Mouse (Mus musculus) cerebellum, postnatal 36 days (tissue): Measurements from ENCODE around the gene Ppp3r2.
A peak's percentile ranks its signal among the peaks of the same experiment; 100 is the strongest.

Source experiments
- DNase-seq, 2 experiments: peaks; one replicate each; pipeline ENCODE4 v3.0.0; 2021 to 2022; ENCODE audit warnings: mixed read lengths in 2 of 2

The Ppp3r2 gene

DNA sequence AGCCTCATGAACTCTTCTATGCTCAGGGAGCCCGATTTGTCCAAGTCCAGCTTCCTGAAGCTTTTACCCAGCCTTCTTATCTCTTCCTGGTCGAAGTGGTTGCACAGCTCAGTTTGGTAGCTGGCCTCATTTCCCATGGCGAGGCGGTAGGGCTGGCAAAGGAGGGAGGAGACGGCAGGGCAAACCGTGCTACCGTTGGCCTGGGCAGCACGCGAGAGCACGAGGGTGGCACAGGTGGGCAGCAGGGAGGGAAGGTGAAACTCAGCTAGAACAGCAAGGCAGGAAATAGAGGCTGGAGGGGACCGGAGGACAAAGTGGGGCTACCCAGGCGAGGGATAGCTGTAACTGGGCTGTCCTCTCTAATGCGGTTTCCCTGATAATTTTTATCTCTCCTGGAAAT is at the start of gene Ppp3r2:
TSS of gene Ppp3r2 (minus strand) at position 213 of the 400 bp plus-strand sequence.
- no peak for DNase-seq

DNA sequence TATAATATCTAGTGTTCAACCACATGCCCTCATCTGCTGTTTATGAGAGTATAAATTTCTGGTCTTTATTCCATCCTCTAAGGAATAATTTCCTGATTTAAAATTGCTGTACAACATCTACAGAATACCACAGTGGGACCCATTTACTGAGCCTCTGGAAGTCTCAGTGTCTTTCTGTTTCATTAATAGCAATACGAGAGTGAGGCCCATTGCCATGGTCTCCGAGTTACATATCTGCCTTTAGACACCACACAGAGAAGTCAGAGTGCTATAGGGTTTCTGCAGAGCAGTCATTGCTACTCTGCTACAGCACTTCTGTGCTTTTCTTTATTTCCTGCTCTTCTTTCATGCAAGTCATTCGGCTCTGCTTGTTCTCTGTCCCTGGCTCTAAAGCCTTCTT is 47.5 kb upstream of the Ppp3r2 start:
- no peak for DNase-seq

DNA sequence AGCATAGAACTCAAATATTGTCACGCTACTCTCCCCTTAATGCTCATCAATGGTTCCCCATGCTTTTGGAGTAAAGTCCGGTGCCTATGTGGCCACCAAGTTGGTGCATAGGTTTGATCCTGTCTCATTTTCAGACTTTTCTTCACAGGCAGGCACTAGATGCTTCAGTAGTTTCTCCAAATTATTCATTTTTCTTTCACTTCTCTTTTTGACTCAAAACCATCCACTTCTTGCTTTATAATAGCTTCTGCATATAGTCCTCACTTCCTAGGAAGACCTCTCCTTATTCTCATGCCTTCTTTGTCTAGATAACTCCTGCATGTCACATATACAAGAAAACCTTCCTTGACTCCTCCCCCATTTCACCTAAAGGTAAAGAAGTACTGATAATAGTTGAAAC is 42.1 kb upstream of the Ppp3r2 start:
- DNase-seq: no peak

DNA sequence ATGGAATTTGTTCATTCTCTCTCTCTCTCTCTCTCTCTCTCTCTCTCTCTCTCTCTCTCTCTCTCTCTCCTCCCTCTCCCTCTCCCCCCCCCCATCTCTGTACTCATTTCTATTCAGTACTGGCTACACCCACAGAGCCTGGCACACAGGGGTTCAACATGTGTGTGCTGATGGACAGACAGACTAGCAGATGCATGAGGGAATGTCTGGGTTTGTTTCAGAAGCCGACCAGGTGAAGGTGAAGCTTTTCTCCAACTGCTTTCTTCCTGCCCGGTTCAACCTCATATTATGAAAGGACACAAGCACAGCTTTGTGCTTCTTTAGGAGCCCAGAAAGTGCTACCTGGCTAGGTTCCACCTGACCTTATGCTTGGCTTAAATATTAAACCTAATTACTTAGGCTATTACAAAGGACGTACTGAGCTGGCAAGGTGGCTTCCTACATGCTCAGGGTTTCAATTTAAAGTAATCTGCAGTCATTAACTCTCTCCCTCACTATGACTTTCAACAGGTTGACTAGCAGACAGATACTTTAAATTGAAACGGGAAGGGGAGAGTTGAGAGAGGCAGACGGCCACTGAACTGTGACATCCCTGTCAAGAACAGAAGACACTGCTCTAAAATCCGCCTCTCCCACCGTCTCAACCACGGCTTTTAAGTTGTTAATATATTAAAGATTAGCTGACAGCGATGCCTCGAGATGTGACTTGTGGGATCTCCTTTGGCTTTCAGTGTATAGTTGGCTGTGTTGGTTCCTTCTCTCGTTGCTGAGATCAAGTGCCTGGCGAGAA is 9.8 kb upstream of the Ppp3r2 start:
- no peak for DNase-seq

DNA sequence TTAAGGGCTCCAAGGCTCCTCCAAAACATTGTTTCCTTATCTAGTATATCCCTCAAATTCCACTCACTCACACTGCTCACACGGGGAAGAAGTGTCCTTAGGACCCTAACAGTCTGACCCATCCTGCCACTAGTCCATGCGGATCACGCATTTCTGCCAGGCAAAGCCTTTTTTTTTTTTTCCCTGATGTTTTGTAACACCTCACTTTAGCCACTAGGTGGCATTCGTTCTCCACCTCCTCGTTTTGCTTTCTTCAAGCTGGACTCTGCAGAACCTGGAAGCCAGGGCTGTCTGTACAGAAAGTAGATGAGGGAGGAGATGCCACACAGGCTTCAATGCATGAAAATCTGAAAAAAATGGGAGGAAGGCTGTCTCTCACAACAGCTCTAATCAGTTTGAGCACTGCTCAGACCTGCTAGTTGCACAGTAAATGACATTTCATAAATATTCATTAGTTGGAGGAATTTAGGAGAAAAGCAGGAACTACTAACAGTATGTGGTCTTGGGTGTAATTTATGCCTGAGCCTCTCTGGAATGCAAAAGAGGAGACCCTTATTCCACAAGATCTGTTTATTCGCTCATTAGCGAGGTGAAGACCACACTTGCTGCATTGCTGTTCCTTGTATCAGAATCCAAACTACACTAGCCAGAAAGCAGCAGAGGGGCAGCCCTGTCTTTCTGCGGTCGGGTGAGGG is 6.9 kb upstream of the Ppp3r2 start:
- DNase-seq: peak; percentile 28 to 47

DNA sequence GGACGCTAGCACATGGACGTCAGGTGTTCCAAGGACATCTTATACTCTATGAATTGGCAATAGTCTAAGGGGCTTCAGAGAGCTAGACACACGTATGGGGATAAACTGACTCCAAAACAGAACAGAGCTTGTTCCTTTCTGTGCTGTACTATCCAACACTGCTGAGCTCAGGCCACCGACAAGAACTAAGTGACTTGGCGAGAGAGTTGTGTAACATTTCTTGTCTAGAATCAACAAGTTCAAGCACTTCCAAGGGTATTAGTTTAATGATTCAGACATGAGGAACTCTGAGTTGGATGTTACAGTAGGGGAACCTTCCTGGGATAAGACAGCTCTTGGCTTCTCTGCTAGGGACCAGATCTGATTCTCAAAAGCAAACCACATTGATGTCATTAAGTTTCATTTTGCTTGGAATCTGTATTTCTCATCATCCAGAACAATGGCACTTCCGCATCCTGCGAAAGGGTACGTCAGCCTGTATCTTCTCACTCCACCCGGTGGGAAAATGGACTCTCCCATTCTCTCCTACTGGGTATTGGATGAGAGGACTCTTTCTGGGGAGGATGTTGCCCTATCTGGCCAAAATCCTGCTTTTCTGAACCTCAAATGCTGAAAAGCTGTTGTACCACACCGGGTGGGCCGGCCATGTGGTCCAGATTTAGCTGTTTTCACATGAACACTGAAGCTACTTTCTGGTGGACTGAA is 1.5 kb downstream of the Ppp3r2 start:
- DNase-seq: no peak

DNA sequence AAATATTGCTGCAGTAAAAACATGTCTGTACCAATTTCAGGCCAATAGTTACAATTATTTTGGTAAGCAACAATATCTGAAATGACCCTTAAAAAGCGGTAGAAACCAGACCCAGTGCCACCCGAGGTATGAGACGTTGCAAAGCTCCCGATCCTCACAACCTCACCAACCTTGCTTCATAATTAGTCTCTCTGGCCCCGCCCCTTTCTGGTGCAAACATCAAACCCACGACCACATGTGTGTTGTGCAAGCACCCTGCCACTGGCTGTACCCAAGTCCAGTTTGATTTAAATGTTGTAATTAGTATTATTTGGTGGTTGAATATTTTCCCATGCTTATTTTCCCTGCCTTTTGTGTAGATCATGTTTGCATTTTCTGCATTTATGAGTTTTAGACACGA is 5.0 kb downstream of the Ppp3r2 start:
- DNase-seq: no peak

DNA sequence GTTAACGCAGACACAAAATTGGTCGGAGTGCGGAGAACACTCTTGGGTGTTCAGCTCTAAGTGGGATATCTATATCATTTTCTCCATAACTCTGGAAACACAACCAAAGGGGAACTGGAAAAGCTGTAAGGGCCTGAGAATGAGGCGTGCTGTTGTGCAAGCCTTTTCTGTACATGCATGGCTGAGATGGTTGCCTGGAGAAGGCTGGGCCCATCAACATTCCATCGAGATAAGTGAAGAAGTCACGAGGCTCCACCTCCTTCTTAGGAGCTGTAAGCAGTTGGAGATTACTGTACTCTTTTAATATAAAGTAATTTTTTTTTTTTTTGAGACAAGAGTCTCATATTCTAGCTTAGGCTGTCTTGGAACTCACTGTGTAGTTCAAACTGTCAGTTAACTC is 5.8 kb downstream of the Ppp3r2 start:
- DNase-seq: no peak

DNA sequence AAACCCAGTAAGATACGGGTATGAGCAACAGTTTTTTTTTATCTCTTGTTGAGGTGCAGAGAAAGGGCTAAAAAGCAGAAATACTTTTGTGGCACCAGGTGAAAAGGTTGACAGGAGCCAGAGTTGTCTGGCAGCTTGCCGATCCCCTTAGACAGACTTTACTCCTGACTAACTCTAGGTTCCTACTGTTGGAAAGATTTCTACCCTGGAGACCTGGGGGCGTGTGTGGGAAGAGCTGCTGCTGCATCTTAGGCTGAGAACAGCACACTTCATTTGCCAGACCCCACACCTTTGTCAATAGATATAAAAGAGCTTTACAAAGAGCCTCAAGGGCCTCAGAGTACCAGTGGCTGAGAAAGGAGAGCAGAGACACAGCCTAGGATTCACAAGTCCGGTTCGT is 17.0 kb downstream of the Ppp3r2 start:
- no peak for DNase-seq

DNA sequence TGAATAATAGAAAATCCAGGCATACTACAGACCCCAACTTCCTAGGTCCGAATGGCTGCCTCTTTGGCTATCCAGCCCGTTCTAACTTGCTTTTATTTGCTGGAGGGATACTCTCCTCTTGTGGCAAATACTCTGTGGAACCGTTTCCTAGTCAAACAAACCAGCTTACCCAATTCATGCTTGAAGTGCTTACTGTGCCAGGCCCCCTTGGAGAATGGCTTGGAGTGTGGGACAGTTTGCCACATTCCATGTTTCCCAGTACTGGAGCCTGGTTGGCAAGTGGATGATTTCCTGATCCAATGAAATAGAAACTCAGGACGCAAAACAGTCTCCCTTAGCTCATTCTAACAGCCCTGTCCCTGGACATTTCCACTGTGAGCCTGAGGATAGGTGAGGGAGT is 19.6 kb downstream of the Ppp3r2 start:
- DNase-seq: no peak

DNA sequence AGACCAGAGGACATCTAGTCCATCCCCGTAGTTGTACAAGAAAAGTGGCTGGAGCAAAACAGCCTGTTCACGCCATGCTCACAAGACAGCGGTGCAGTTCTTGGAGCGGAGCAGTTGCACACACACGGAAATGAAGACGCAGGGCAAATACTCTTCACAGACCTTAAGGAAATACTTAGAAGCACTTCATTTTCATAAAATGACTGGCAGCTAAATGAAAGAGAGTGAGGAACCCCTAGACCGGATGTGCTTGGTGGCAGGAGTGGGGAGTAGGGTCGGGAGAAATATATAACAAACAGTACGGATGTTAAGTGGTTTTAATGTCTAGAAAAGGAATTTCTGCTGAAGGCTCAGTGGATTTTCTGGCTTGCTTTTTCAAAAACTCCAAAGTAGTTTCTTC is 20.2 kb downstream of the Ppp3r2 start:
- DNase-seq: no peak

DNA sequence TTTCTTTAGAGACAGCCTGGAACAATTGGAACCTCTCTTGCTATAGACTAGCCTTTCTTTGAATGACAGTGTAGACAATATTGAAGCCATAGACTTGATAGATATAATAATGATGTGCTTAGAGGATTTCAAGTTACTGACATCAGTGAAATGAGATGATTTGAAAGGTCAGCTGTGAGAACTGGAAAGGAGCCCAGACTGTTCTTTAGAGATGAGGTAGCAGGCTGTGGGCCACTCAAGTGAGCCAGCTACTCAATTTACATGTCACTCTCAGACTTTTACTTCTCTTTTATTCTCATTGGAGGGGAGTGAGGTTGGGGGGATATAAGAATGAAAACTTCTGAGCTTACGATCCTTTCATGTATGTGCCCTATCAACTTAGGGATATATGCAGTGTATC is 22.4 kb downstream of the Ppp3r2 start:
- no peak for DNase-seq

DNA sequence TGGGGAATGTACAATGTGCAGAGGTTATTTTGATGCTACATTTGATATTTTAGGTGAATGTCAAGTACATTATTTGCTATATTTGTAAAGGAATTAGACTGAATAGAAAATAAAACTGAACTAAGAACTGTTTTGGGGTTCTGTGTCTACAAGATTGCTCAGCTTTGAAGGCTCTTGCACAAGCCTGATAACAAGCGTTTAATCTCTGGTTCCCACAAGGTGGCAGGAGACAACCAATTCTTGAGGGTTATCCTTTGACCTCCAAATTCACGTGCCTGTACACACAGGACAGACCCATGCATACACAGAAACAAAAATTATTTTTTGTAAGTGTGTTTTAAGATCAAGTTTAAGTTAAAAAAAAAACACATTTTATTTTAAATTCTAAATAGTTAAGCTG is 41.9 kb downstream of the Ppp3r2 start:
- DNase-seq: no peak

DNA sequence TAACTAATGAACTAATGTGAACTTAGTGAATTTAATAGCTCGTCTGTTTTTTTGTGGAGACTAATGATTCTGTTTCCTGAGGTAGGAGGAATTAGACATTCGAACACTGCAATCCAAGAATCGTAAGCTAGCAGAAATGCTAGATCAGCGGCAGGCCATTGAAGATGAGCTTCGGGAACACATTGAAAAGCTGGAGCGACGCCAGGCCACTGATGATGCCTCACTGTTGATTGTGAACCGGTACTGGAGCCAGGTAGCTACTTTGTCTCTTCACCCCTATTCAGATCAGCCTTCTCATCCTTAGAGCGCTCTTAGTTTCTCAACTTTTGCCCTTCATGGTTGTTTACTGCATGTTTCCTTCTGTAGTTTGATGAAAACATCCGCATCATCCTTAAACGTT is 44.0 kb downstream of the Ppp3r2 start:
- peak in 1 of 2 experiments; percentile 30 for DNase-seq

DNA sequence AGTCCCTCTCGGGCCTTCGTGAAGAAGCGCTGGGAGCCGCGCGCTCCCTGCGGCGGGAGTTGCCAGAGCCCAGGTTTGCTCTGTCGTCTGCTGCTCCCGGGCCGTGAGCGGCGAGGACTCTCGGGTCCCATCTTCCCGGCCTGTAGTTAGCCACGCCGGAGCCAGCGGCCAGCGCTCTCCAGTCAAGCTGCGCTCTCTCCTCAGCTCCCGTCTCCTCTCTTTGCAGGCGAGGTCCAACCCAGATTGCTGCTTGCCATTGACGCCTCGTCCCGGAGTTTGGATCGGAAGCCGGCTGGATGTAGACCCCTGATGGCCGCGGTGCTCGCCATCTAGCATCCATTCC is 49.7 kb downstream of the Ppp3r2 start:
- DNase-seq: no peak

DNA sequence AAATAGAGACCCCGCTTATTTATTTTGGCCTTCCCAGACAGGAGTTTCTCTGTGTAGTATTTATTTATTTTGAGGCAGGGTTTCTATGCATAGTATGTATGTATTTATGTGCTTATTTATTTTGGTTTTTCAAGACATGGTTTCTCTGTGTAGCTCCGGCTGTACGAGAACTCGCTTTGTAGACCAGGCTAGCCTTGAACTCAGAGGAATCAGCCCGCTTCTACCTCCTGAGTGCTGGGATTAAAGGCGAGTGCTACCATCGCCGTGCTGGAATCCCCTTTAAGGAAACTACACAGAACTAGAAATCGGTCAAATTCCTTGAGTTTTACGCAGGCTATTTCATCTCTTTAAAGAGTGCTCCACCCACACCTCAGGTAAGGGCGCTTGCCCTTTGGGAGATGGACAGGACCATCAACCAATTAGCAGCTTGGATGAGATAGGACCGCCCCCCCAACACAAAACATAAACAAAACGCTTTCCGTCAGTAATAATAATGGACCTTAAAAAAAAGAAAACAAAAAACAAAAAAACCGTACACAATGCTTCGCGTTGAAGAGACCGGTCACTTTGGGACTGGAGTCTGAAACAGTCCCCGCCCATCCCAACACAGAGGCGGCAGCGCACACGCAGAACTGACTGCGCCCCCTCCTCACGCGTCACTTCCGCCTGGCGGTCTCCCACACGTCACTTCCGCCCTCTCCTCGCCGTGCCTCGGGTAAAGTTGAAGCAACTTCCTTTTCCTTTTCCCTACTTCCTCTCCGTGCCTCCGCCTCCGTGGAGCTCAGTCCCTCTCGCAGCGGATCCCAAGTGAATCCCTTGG is 50.3 kb downstream of the Ppp3r2 start, which contains the start of gene Rnf20:
TSS of gene Rnf20 (plus strand) at position 688 of the 820 bp plus-strand sequence.
- DNase-seq: peak; percentile 95

DNA sequence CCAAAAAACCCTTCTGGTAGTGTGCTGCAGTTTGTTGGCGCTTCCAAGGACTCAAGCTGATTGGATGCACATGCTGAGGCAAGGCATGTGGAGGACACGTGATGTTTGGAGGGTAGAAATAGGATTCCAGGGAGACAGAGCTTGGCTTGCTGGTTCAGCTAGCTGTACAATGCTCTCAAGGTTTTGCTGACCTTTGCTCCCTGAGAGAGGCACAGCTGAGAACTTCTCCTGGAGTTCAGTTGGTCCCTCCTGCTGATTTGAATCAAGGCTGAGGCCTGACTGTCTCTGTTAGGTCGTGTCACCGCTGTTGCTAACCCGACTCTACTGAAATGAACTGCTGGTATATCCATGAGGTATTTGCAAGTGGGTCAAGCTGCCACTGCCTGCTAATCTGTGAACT is 52.9 kb downstream of the Ppp3r2 start:
- no peak for DNase-seq
